Mouse (Mus musculus) forebrain, postnatal 0 days (tissue): ENCODE data around the gene Fam135a. TPM values are rescaled to one million over a fixed set of nuclear protein-coding genes. Genes with fewer than 3 reads are reported as not detected.

Experiments used
- ATAC-seq: fragments of 200-750 bp; cut with Nextera tagmentation; 2 replicates; pipeline ENCODE4 v1.8.0; 2017; ENCODE audit warnings: mild to moderate bottlenecking, moderate library complexity
- DNase-seq: peaks from one replicate; pipeline ENCODE4 v3.0.0-alpha.2; 2015
- H3K27ac ChIP-seq: fragments of 300-500 bp; sonication (generic); 2 replicates; pipeline ENCODE4 v1.5.1; 2014; ENCODE audit warnings: low read depth, mild to moderate bottlenecking, antibody characterized with exemption, low read length, moderate library complexity, mixed read lengths
- H3K27me3 ChIP-seq: fragments of 300-500 bp; sonication (generic); 2 replicates; pipeline ENCODE4 v1.6.1; 2014; ENCODE audit warnings: mild to moderate bottlenecking, low read length, mixed read lengths; ENCODE audit not compliant: insufficient read depth
- H3K36me3 ChIP-seq: fragments of 300-500 bp; sonication (generic); 2 replicates; pipeline ENCODE4 v1.6.1; 2014; ENCODE audit warnings: mild to moderate bottlenecking, moderate library complexity; ENCODE audit not compliant: insufficient read depth
- H3K4me1 ChIP-seq: fragments of 300-500 bp; sonication (generic); 2 replicates; pipeline ENCODE4 v1.6.1; 2014; ENCODE audit warnings: antibody characterized with exemption; ENCODE audit not compliant: insufficient read depth
- H3K4me2 ChIP-seq: fragments of 300-500 bp; sonication (generic); 2 replicates; pipeline ENCODE4 v1.6.1; 2014; ENCODE audit warnings: low read depth, mild to moderate bottlenecking, moderate library complexity
- H3K4me3 ChIP-seq: fragments of 300-500 bp; sonication (generic); 2 replicates; pipeline ENCODE4 v1.5.1; 2014; ENCODE audit warnings: low read depth, low read length, mixed read lengths
- H3K9ac ChIP-seq: fragments of 300-500 bp; sonication (generic); 2 replicates; pipeline ENCODE4 v1.6.1; 2014; ENCODE audit warnings: mild to moderate bottlenecking
- H3K9me3 ChIP-seq: fragments of 300-500 bp; sonication (generic); 2 replicates; pipeline ENCODE4 v1.6.1; 2016; ENCODE audit warnings: low read length
- CTCF ChIP-seq: sonication (generic); IDR thresholded peaks from 2 replicates; pipeline ENCODE4 v1.5.1; 2016; ENCODE audit warnings: antibody characterized with exemption, control low read depth, low read depth
- WGBS: fragments of 180-500 bp; shearing (Covaris S2); extraction: QIAGEN DNeasy Blood & Tissue Kit; methylation state at CpG from one replicate; pipeline ENCODE4 v1.1.7; 2014; 5-methylcytosine and 5-hydroxymethylcytosine counted together
- polyA plus RNA-seq: library from polyadenylated mRNA; unstranded; fragments of >200 nt; fragmentation: Nextera tagmentation; extraction: Ambion mirVana; gene quantifications from 2 replicates; pipeline ENCODE4 v1.2.1, GENCODE M21; 2015
- total RNA-seq: library from RNA; depleted of rRNA; stranded (reverse); fragments of >200 nt; gene quantifications from 2 replicates; pipeline ENCODE4 v1.2.3, GENCODE M21; 2014

Gene Fam135a
- total and polyA plus RNA-seq, 2 experiments from 2014 or later: 19.3 to 45.4 TPM

- Histone ChIP-seq H3K4me2 (no peak overlapping the region), H3K27ac (no peak overlapping the region), H3K27me3 (no peaks in the 10 kb centered on the region), H3K36me3 (no peaks in the 10 kb centered on the region), H3K9ac (no peak overlapping the region), H3K9me3 (no peaks in the 10 kb centered on the region), H3K4me3 (no peak overlapping the region), H3K4me1 (no peaks in the 10 kb centered on the region)
- ATAC-seq (no peak), DNase-seq (no peak)
- TF ChIP-seq CTCF: no peak
- WGBS: 97% methylated on average over 7 of the region's 7 CpGs
Measured at GRCm38 (mm10) chr1:24068830-24069229, 31.3 kb downstream of the Fam135a start.

GRCm38 (mm10) chr1:24066706-24067105, 33.4 kb downstream of the Fam135a start:
- H3K27ac ChIP-seq: no peak overlapping the region
- DNase-seq: no peak
- no peak for TF ChIP-seq CTCF
- no peaks in the 10 kb centered on the region for H3K36me3 ChIP-seq
- H3K4me2 ChIP-seq: no peak overlapping the region
- H3K9me3 ChIP-seq: no peaks in the 10 kb centered on the region
- no peaks in the 10 kb centered on the region for H3K27me3 ChIP-seq
- 65% methylated on average over 4 of the region's 4 CpGs for WGBS
- H3K9ac ChIP-seq: no peak overlapping the region
- H3K4me3 ChIP-seq: no peak overlapping the region
- no peaks in the 10 kb centered on the region for H3K4me1 ChIP-seq
- ATAC-seq: no peak

- no peaks in the 10 kb centered on the region for H3K9me3 ChIP-seq
- peaks cover 9% of the 10 kb centered on the region for H3K36me3 ChIP-seq
- no peak overlapping the region for H3K9ac ChIP-seq
- H3K4me1 ChIP-seq: no peaks in the 10 kb centered on the region
- TF ChIP-seq CTCF: no peak
- H3K4me2 ChIP-seq: no peak overlapping the region
- no peak overlapping the region for H3K4me3 ChIP-seq
- WGBS: 81% methylated on average over 14 of the region's 14 CpGs
- H3K27me3 ChIP-seq: no peaks in the 10 kb centered on the region
- H3K27ac ChIP-seq: no peak overlapping the region
- DNase-seq (no peak), ATAC-seq (no peak)
Measured at GRCm38 (mm10) chr1:24055706-24056105, 44.4 kb downstream of the Fam135a start.

- no peaks in the 10 kb centered on the region for H3K27me3 ChIP-seq
- TF ChIP-seq CTCF: no peak
- no peaks in the 10 kb centered on the region for H3K4me1 ChIP-seq
- H3K9me3 ChIP-seq: no peaks in the 10 kb centered on the region
- H3K4me3 ChIP-seq: no peak overlapping the region
- H3K27ac ChIP-seq: no peak overlapping the region
- no peak overlapping the region for H3K9ac ChIP-seq
- ATAC-seq: no peak
- 72% methylated on average over 6 of the region's 6 CpGs for WGBS
- no peak overlapping the region for H3K4me2 ChIP-seq
- peaks cover 5% of the 10 kb centered on the region; the same call in 1 of the 2 replicates for H3K36me3 ChIP-seq
- no peak for DNase-seq
Measured at GRCm38 (mm10) chr1:24046730-24047510, 53.2 kb downstream of the Fam135a start.

GRCm38 (mm10) chr1:24045627-24046026, 54.5 kb downstream of the Fam135a start:
- TF ChIP-seq CTCF: no peak
- no peak for DNase-seq
- no peaks in the 10 kb centered on the region for H3K9me3 ChIP-seq
- H3K27ac ChIP-seq: no peak overlapping the region
- no peak for ATAC-seq
- peaks cover 4% of the 10 kb centered on the region; the same call in 1 of the 2 replicates for H3K36me3 ChIP-seq
- 69% methylated on average over 5 of the region's 5 CpGs for WGBS
- no peak overlapping the region for H3K4me3 ChIP-seq
- no peaks in the 10 kb centered on the region for H3K27me3 ChIP-seq
- no peaks in the 10 kb centered on the region for H3K4me1 ChIP-seq
- no peak overlapping the region for H3K9ac ChIP-seq
- no peak overlapping the region for H3K4me2 ChIP-seq

GRCm38 (mm10) chr1:24043007-24043406, 57.1 kb downstream of the Fam135a start:
- Histone ChIP-seq H3K9me3 (no peaks in the 10 kb centered on the region), H3K27ac (no peak overlapping the region), H3K9ac (no peak overlapping the region), H3K4me3 (no peak overlapping the region), H3K27me3 (no peaks in the 10 kb centered on the region), H3K4me2 (no peak overlapping the region), H3K36me3 (peaks cover 4% of the 10 kb centered on the region; the same call in 1 of the 2 replicates), H3K4me1 (no peaks in the 10 kb centered on the region)
- no peak for TF ChIP-seq CTCF
- ATAC-seq (no peak), DNase-seq (no peak)
- 34% methylated on average over 5 of the region's 5 CpGs for WGBS

GRCm38 (mm10) chr1:24033759-24034423, 66.2 kb downstream of the Fam135a start:
- Histone ChIP-seq H3K27me3 (no peaks in the 10 kb centered on the region), H3K9me3 (no peaks in the 10 kb centered on the region), H3K4me2 (no peak overlapping the region), H3K4me3 (no peak overlapping the region), H3K4me1 (no peaks in the 10 kb centered on the region), H3K9ac (no peak overlapping the region), H3K27ac (no peak overlapping the region), H3K36me3 (peaks cover 9% of the 10 kb centered on the region)
- peak; percentile 48 for DNase-seq
- TF ChIP-seq CTCF: peak; percentile 69
- WGBS: 83% methylated on average over 2 of the region's 2 CpGs
- ATAC-seq: peak; percentile 68
